Mouse (Mus musculus) left cerebral cortex, adult 2 months (tissue): Measurements from ENCODE around the gene Snap25. TPM values are rescaled to one million over a fixed set of nuclear protein-coding genes. Genes with fewer than 3 reads are reported as not detected.

Experiments
- DNase-seq, 2 experiments: peaks; one replicate each; pipeline ENCODE4 v3.0.0; 2021 to 2022; ENCODE audit warnings: low spot score in 2 of 2, mixed read lengths in 1 of 2; ENCODE audit errors: extremely low spot score in 1 of 2
- H3K27ac ChIP-seq: fragments of 200-600 bp; 2 replicates; pipeline ENCODE4 v1.8.1; 2022
- H3K4me3 ChIP-seq: fragments of 200-600 bp; 2 replicates; pipeline ENCODE4 v1.8.1; 2022
- CTCF ChIP-seq: fragments of 200-600 bp; IDR thresholded peaks from 2 replicates; pipeline ENCODE4 v1.8.1; 2022; ENCODE audit warnings: antibody characterized with exemption, mild to moderate bottlenecking, moderate library complexity
- intact Hi-C: fragments of 180-260 bp; cut with DNase I; formaldehyde crosslinking; loops from one replicate; pipeline ENCODE4 v1.15.1; 2025
- total RNA-seq, 2 experiments: library from RNA; stranded (reverse); gene quantifications; 2 replicates each; pipeline ENCODE4 v1.2.3; 2021

The Snap25 gene
- total RNA-seq, 2 experiments from 2014 or later = 3,053 to 3,248 TPM

- Histone ChIP-seq H3K27ac (peak overlapping the region; percentile 94), H3K4me3 (peak overlapping the region; percentile 73)
- TF ChIP-seq CTCF = no peak
- intact Hi-C loops = loop anchor here (1.0 to 5.0 kb wide), 5 partner anchors 33 to 184 kb away; partner anchors contain the start of genes AL731706.1, Mkks and Slx4ip
- DNase-seq = no peak
Measured at GRCm38 (mm10) chr2:136712441-136713015, 725 bp upstream of the Snap25 start.

GRCm38 (mm10) chr2:136714008-136714411 is 757 bp downstream of the Snap25 start:
- intact Hi-C loops = loop anchor here (5.0 kb wide), 1 partner anchor 97 kb away; no protein-coding TSS in a partner anchor
- TF ChIP-seq CTCF = no peak
- Histone ChIP-seq H3K27ac (peak overlapping the region; percentile 98), H3K4me3 (peak overlapping the region; percentile 73)
- DNase-seq = peak; percentile 53 to 58

- H3K27ac ChIP-seq = peak overlapping the region; percentile 98
- intact Hi-C loops = loop anchor here (5.0 kb wide), 1 partner anchor 228 kb away; no protein-coding TSS in a partner anchor
Measured at GRCm38 (mm10) chr2:136715531-136715930, 2.3 kb downstream of the Snap25 start.

GRCm38 (mm10) chr2:136716400-136716799 is 3.1 kb downstream of the Snap25 start:
- Histone ChIP-seq H3K27ac (peak overlapping the region; percentile 98), H3K4me3 (peak overlapping the region; percentile 73)
- TF ChIP-seq CTCF = no peak; the same call in none of the 2 replicates
- intact Hi-C loops = loop anchor here (5.0 kb wide), 1 partner anchor 229 kb away; no protein-coding TSS in a partner anchor
- DNase-seq = no peak

More at GRCm38 (mm10) chr2:136715531-136715930, 2.3 kb downstream of the Snap25 start:
- DNase-seq = no peak
- peak overlapping the region; percentile 73 for H3K4me3 ChIP-seq
- TF ChIP-seq CTCF = no peak

GRCm38 (mm10) chr2:136720235-136720634 is 7.0 kb downstream of the Snap25 start:
- Histone ChIP-seq H3K27ac (no peak overlapping the region), H3K4me3 (no peak overlapping the region)
- DNase-seq = peak; percentile 52 to 68
- peak; percentile 70 for TF ChIP-seq CTCF
- intact Hi-C loops = loop anchor here (5.0 kb wide), 1 partner anchor 573 kb away; no protein-coding TSS in a partner anchor

GRCm38 (mm10) chr2:136738260-136738659 is 25.0 kb downstream of the Snap25 start:
- intact Hi-C loops = no loop called here
- DNase-seq = no peak
- Histone ChIP-seq H3K27ac (no peak overlapping the region), H3K4me3 (no peak overlapping the region)
- no peak for TF ChIP-seq CTCF

GRCm38 (mm10) chr2:136742230-136742629 is 29.0 kb downstream of the Snap25 start:
- TF ChIP-seq CTCF = no peak
- intact Hi-C loops = no loop called here
- no peak for DNase-seq
- no peak overlapping the region for H3K27ac ChIP-seq
- no peak overlapping the region for H3K4me3 ChIP-seq

GRCm38 (mm10) chr2:136744683-136745326 is 31.6 kb downstream of the Snap25 start:
- Histone ChIP-seq H3K27ac (no peak overlapping the region), H3K4me3 (no peak overlapping the region)
- no peak for DNase-seq
- no peak for TF ChIP-seq CTCF
- intact Hi-C loops = no loop called here

- Histone ChIP-seq H3K27ac (no peak overlapping the region), H3K4me3 (no peak overlapping the region)
- intact Hi-C loops = no loop called here
- DNase-seq = no peak
- TF ChIP-seq CTCF = no peak
Measured at GRCm38 (mm10) chr2:136745327-136745994, 32.2 kb downstream of the Snap25 start.

- Histone ChIP-seq H3K27ac (no peak overlapping the region), H3K4me3 (no peak overlapping the region)
- no peak for DNase-seq
- TF ChIP-seq CTCF = no peak
- intact Hi-C loops = no loop called here
Measured at GRCm38 (mm10) chr2:136753682-136754081, 40.4 kb downstream of the Snap25 start.

GRCm38 (mm10) chr2:136758809-136759551 is 45.7 kb downstream of the Snap25 start:
- Histone ChIP-seq H3K27ac (no peak overlapping the region), H3K4me3 (no peak overlapping the region)
- no peak for DNase-seq
- intact Hi-C loops = no loop called here
- TF ChIP-seq CTCF = no peak
